Comparison of ENCODE assay signal across 9 mouse cellular contexts in genomic region chr13:69933551-69933845, GRCm38 (mm10).
DNase-seq lines count a peak whose midpoint lies in the region; ATAC-seq lines count a peak whose summit lies in the region.
"Had no signal": no experiment of that assay in that cellular context is flagged by ENCODE, and none has a peak within 500 bp of the region (broad histone marks: within the 10 kb centered on the region; RNA-seq: fewer than 3 reads in every experiment).

No protein-coding gene starts in this region.

- no peaks in the 10 kb centered on the region for H3K9me3 ChIP-seq in forebrain, embryonic 11.5 days (ENCODE audit: control insufficient read depth, low read length)
- H3K9me3 ChIP-seq: heart, embryonic 13.5 days had no signal

- H3K27ac ChIP-seq in forebrain, embryonic 11.5 days (ENCODE audit: low read depth, low read length): peak overlapping the region; percentile 28; the same call in 1 of the 2 replicates
- H3K27ac ChIP-seq: heart, embryonic 13.5 days had no signal

- peaks cover 7% of the 10 kb centered on the region; the same call in 1 of the 2 replicates for H3K4me1 ChIP-seq in forebrain, embryonic 11.5 days (replicated peaks; ENCODE audit: control insufficient read depth, insufficient read depth, low read length)
- H3K4me1 ChIP-seq: heart, embryonic 13.5 days had no signal

- peak; percentile 93 for ATAC-seq in forebrain, embryonic 11.5 days (replicated peaks; ENCODE audit: low FRiP score)
- no peak for ATAC-seq in granulocyte monocyte progenitor cell, adult 5-6 weeks (replicated peaks; ENCODE audit: poor library complexity, severe bottlenecking)

- H3K27me3 ChIP-seq in forebrain, embryonic 11.5 days (ENCODE audit: control insufficient read depth, insufficient read depth, low read length): no peaks in the 10 kb centered on the region
- H3K27me3 ChIP-seq: heart, embryonic 13.5 days had no signal

- peak; percentile 57 for DNase-seq in cerebellum, adult 11 months
- DNase-seq in forebrain, embryonic 11.5 days (ENCODE audit: low spot score): peak; percentile 88
- peak; percentile 92 for DNase-seq in layer of hippocampus, adult 9-11 months
- peak; percentile 70 for DNase-seq in neural tube, embryonic 10.5 days (ENCODE audit: extremely low spot score, low spot score)
- DNase-seq in ovary, postnatal 36 days (ENCODE audit: low spot score): no peak
- no peak for DNase-seq in urinary bladder, adult 18-20 months (ENCODE audit: low spot score in 2 of 2)
- DNase-seq in gastrocnemius, postnatal 36 days: no peak

- H3K4me3 ChIP-seq in forebrain, embryonic 11.5 days (ENCODE audit: low read depth, low read length): no peak overlapping the region
- H3K4me3 ChIP-seq: heart, embryonic 13.5 days had no signal

- no peaks in the 10 kb centered on the region for H3K36me3 ChIP-seq in forebrain, embryonic 11.5 days (ENCODE audit: control insufficient read depth, insufficient read depth, low read length)
- H3K36me3 ChIP-seq: heart, embryonic 13.5 days had no signal

- intact Hi-C loops in gastrocnemius, postnatal 36 days (cut with DNase I): no loop called here

- 23% methylated on average over 6 of the region's 6 CpGs for WGBS in forebrain, embryonic 11.5 days

- no peak overlapping the region for H3K9ac ChIP-seq in forebrain, embryonic 11.5 days (ENCODE audit: low read length)
- H3K9ac ChIP-seq: heart, embryonic 13.5 days had no signal

- H3K4me2 ChIP-seq in forebrain, embryonic 11.5 days (ENCODE audit: low read depth, low read length, severe bottlenecking): peak overlapping the region; percentile 26; the same call in 1 of the 2 replicates
- H3K4me2 ChIP-seq: heart, embryonic 13.5 days had no signal

Comparison
In these comparisons a context has a peak if more than half of its experiments do, and no peak if none do; other contexts are left out.
1. DNase-seq: peak in cerebellum, adult 11 months (single experiment), forebrain, embryonic 11.5 days (single experiment), layer of hippocampus, adult 9-11 months (single experiment) and neural tube, embryonic 10.5 days (single experiment); none in ovary, postnatal 36 days (single experiment), urinary bladder, adult 18-20 months (0 of 2) and gastrocnemius, postnatal 36 days (0 of 2).